Mouse (Mus musculus) ES-Bruce4 (cell line): ENCODE measurements at regions not wholly inside any gene's neighbourhood (a gene's known extent, or its start where the extent isn't known, plus 50 kb on each side); places are given as distances from the start of the nearest gene placed in this dataset.

Experiments
- H3K27ac ChIP-seq: 2 replicates; pipeline ENCODE4 v1.5.1; 2012; ENCODE audit warnings: low read length, inconsistent platforms; ENCODE audit not compliant: insufficient read depth
- H3K27me3 ChIP-seq: 2 replicates; pipeline ENCODE4 v1.6.1; 2012; ENCODE audit warnings: mild to moderate bottlenecking, low read length, inconsistent platforms; ENCODE audit not compliant: control insufficient read depth, poor library complexity, insufficient read depth, severe bottlenecking
- H3K36me3 ChIP-seq: 2 replicates; pipeline ENCODE4 v1.6.1; 2012; ENCODE audit warnings: inconsistent platforms, mild to moderate bottlenecking, low read length, moderate library complexity; ENCODE audit not compliant: control insufficient read depth, poor library complexity, insufficient read depth, severe bottlenecking
- H3K4me1 ChIP-seq: one replicate; pipeline ENCODE4 v1.8.1; 2011; ENCODE audit warnings: low read length; ENCODE audit not compliant: control insufficient read depth, insufficient read depth
- H3K4me3 ChIP-seq: 2 replicates; pipeline ENCODE4 v1.5.1; 2011; ENCODE audit warnings: low read depth, mild to moderate bottlenecking, low read length
- H3K9ac ChIP-seq: 2 replicates; pipeline ENCODE4 v1.6.1; 2012; ENCODE audit warnings: low read depth, mild to moderate bottlenecking, inconsistent platforms; ENCODE audit not compliant: poor library complexity, severe bottlenecking
- H3K9me3 ChIP-seq: replicated peaks from 2 replicates; pipeline ENCODE4 v1.6.1; 2012; ENCODE audit warnings: mild to moderate bottlenecking, low read length, inconsistent platforms; ENCODE audit not compliant: control insufficient read depth, poor library complexity, insufficient read depth, severe bottlenecking
- CTCF ChIP-seq: IDR thresholded peaks from one replicate; pipeline ENCODE4 v1.8.1; 2011; ENCODE audit warnings: low read depth, low read length
- EP300 ChIP-seq: IDR thresholded peaks from 2 replicates; pipeline ENCODE4 v1.6.1; 2011; ENCODE audit warnings: low read depth, low read length; ENCODE audit not compliant: insufficient read depth
- POLR2A ChIP-seq: IDR thresholded peaks from one replicate; pipeline ENCODE4 v1.8.1; 2011; ENCODE audit warnings: low read length; ENCODE audit not compliant: insufficient read depth

DNA sequence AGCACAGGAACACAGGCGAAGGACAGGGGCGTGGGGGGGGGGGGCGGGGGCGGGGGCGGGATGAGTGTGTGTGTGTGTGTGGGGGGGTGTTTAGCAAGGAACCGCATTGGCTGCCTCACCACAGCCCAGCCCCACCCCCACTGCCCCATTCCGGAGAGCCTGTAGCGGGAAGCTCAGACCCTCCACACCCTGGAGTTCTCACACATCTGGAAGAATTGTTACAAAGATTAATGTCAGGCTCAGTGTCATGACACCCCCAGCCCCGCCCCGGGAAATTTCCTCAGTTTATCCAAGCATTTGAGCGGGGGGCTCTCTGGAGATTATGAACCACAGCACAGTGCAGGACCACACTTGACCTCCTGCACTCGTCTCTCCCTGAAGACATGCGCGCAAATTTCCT, 106.6 kb upstream of the Smim23 start:
- H3K27ac ChIP-seq: no peak overlapping the region
- H3K36me3 ChIP-seq: no peaks in the 10 kb centered on the region
- 0 out of 2 replicates have a peak overlapping the region, but pooled peaks have one; percentile 12 for H3K4me3 ChIP-seq
- H3K27me3 ChIP-seq: no peaks in the 10 kb centered on the region
- H3K4me1 ChIP-seq: no peaks in the 10 kb centered on the region
- no peak for TF ChIP-seq CTCF
- TF ChIP-seq POLR2A: no peak
- TF ChIP-seq EP300: no peak
- H3K9ac ChIP-seq: no peak overlapping the region
- H3K9me3 ChIP-seq: 0 out of 2 replicates have a peak, but pooled peaks cover 3% of the 10 kb centered on the region

DNA sequence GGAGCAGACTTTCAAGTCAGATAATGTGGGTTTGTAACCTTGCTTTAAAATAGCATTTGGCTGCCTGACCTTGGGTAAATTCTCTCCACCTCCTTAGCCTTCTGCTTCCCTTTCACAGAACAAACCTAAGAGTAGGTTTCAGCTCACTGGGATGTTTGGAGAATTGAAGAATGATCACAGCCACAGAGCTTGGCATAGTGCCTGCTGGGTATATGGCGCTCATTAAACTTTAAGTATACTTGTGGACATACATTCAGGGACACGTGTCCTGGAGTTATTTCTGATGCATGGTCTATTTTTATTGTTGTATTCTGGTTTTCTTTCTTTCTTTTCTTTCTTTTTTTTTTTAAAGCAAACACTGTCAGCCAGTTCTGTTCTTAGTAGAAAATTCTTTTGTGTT, 104.4 kb upstream of the Smim23 start:
- no peak for TF ChIP-seq CTCF
- TF ChIP-seq EP300: no peak
- no peak for TF ChIP-seq POLR2A
- Histone ChIP-seq H3K27me3 (no peaks in the 10 kb centered on the region), H3K4me1 (no peaks in the 10 kb centered on the region), H3K9ac (no peak overlapping the region), H3K27ac (no peak overlapping the region), H3K9me3 (0 out of 2 replicates have a peak, but pooled peaks cover 3% of the 10 kb centered on the region), H3K36me3 (no peaks in the 10 kb centered on the region), H3K4me3 (no peak overlapping the region)

DNA sequence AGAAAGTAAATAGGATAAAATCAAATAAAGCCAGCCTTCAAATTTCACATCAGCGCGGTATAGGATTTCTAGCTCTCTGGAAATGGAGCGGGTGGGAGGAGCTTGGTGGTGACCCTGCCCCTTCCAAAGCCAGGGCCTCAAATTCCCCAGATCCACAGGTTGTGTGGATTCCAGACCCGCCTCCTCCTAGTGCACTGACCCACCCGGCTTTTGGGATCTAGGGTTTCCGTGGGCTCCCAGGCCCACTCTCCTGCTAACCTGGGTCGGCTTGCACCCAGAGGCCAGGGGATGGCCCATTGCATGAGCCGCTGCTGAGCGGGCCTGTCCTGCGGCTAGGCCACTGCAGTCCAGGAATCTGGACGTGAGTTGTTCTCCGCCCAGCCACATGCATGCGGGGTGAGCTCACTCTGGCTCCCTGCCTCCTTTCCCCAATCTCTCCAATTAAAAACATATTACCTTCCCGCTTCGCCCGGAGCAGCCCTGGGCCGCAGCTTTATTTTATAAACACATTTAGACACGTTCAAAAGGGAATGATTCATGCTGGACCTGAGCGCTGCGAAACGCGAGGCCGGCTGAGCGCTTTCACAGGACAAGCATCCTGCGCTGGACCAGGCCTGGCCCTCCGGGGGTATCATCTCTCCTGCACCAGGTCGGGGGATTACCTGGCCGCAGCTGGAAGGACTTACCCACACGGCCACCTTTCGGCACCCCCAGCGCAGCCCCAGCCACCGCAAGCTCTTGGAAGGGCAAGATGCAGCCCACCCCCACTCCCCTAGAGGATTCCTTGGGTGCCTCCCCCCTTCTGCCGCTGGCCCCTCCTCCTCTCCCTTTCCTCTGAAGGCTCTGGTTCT, 101.2 kb upstream of the Smim23 start:
- TF ChIP-seq EP300 (no peak), POLR2A (no peak), CTCF (no peak)
- Histone ChIP-seq H3K4me1 (no peaks in the 10 kb centered on the region), H3K27ac (no peak overlapping the region), H3K36me3 (no peaks in the 10 kb centered on the region), H3K9ac (0 out of 2 replicates have a peak overlapping the region, but pooled peaks have one; percentile 3), H3K9me3 (0 out of 2 replicates have a peak, but pooled peaks cover 3% of the 10 kb centered on the region), H3K27me3 (no peaks in the 10 kb centered on the region), H3K4me3 (peak overlapping the region; percentile 14)

DNA sequence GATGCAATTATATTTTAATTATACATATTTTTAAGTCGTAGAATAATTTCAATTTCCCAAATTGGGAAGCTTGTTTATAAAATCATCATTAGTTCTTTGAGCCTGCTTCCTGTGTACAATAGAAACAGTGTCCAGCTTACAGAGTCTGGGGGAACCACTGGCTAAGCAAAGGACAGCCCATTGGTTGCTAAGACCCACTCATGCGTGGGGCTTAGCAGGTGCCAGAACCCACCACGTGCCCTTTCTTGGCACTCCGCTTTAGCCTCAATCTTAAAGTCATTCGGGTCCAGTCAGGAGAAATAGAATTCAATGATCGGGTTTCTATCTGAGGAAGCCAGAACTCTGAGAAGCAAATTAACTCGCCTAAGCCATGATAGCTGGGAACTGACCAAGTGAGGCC, 100.5 kb upstream of the Smim23 start:
- H3K4me3 ChIP-seq: no peak overlapping the region
- no peak overlapping the region for H3K9ac ChIP-seq
- H3K27ac ChIP-seq: no peak overlapping the region
- 0 out of 2 replicates have a peak, but pooled peaks cover 3% of the 10 kb centered on the region for H3K9me3 ChIP-seq
- TF ChIP-seq POLR2A: no peak
- TF ChIP-seq EP300: no peak
- TF ChIP-seq CTCF: no peak
- no peaks in the 10 kb centered on the region for H3K27me3 ChIP-seq
- no peaks in the 10 kb centered on the region for H3K36me3 ChIP-seq
- H3K4me1 ChIP-seq: no peaks in the 10 kb centered on the region

DNA sequence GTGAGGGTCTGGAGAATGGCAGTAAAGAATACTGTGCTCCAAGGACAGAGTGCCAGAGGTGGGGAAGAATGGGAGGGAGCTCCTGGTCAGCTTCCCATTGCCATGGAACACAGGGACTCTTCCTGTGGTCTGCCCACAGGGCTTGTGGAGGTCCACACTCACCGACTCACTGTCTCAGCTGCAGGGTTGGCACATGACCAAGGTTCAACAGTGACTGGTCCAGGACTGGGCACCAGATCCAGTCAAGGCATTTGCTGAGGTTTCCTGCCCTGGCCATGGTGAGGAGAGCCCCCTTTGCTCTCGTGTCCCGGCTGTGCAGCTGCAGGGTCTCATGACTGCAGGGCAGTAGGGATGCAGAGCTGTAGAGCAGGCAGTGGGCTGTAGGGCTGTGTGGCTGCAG, 88.7 kb upstream of the Smim23 start:
- Histone ChIP-seq H3K27me3 (no peaks in the 10 kb centered on the region), H3K36me3 (no peaks in the 10 kb centered on the region), H3K4me3 (no peak overlapping the region), H3K4me1 (no peaks in the 10 kb centered on the region), H3K9ac (no peak overlapping the region), H3K27ac (no peak overlapping the region), H3K9me3 (no peaks in the 10 kb centered on the region)
- TF ChIP-seq EP300: no peak

DNA sequence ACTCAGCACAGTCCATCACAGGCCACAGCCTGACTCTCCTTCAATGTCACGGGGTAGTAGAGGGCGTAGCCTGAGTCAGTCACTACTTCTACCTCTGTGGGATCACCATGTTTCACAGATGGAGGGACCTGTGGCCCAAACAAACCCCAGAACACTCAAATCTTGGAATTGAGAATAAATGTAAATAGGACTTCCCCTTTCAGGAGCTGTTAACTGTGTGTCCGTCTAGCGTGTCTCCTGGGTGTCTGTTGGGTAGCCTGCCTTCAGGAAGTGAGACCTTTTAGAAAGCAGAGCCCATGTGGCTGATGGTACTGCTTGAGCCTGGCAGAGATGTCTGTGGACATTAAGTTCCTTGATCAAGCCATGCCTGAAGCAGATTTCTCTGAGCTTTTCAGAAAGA, 87.4 kb upstream of the Smim23 start:
- H3K27ac ChIP-seq: no peak overlapping the region
- TF ChIP-seq POLR2A (no peak), CTCF (no peak), EP300 (no peak)
- no peaks in the 10 kb centered on the region for H3K9me3 ChIP-seq
- H3K27me3 ChIP-seq: no peaks in the 10 kb centered on the region
- no peaks in the 10 kb centered on the region for H3K36me3 ChIP-seq
- no peaks in the 10 kb centered on the region for H3K4me1 ChIP-seq
- H3K4me3 ChIP-seq: no peak overlapping the region
- no peak overlapping the region for H3K9ac ChIP-seq
